Mouse (Mus musculus): ENCODE data around the gene Dpep1. TPM values are rescaled to one million over a fixed set of nuclear protein-coding genes. Genes with fewer than 3 reads are reported as not detected.

Dpep1 gene
- polyA plus RNA-seq, 2 experiments: 3.9 to 5.1 TPM

GRCm38 (mm10) chr8:123233300-123233699 is 47.3 kb downstream of the Dpep1 start:
- Histone ChIP-seq H3K9ac (ENCODE audit: low read depth, low read length, severe bottlenecking) (no peak overlapping the region), H3K4me1 (ENCODE audit: control insufficient read depth, insufficient read depth, low read length) (0 out of 2 replicates have a peak, but pooled peaks cover 8% of the 10 kb centered on the region), H3K9me3 (ENCODE audit: control insufficient read depth, low read length) (no peaks in the 10 kb centered on the region), H3K27me3 (ENCODE audit: control insufficient read depth, insufficient read depth, low read length) (peaks cover 16% of the 10 kb centered on the region), H3K4me2 (replicated peaks; ENCODE audit: low read depth, low read length, severe bottlenecking) (no peak overlapping the region), H3K27ac (replicated peaks; ENCODE audit: low read depth, low read length) (no peak overlapping the region), H3K36me3 (ENCODE audit: control insufficient read depth, insufficient read depth, low read length) (peaks cover 10% of the 10 kb centered on the region), H3K4me3 (replicated peaks; ENCODE audit: low read length) (no peak overlapping the region)
- TF ChIP-seq POLR2A (IDR thresholded peaks at IDR 0.05; ENCODE audit: borderline replicate concordance, extremely low read depth, insufficient read depth, insufficient read length): no peak
- DNase-seq (ENCODE audit: low spot score): no peak
- ATAC-seq (ENCODE audit: low FRiP score, low read depth): no peak
- 51% methylated on average over 13 of the region's 13 CpGs for WGBS

- peaks cover 16% of the 10 kb centered on the region for H3K27me3 ChIP-seq (ENCODE audit: control insufficient read depth, insufficient read depth, low read length)
- no peak overlapping the region for H3K9ac ChIP-seq (ENCODE audit: low read depth, low read length, severe bottlenecking)
- H3K9me3 ChIP-seq (ENCODE audit: control insufficient read depth, low read length): no peaks in the 10 kb centered on the region
- no peak for DNase-seq (ENCODE audit: low spot score)
- H3K4me2 ChIP-seq (replicated peaks; ENCODE audit: low read depth, low read length, severe bottlenecking): no peak overlapping the region
- no peak overlapping the region for H3K4me3 ChIP-seq (replicated peaks; ENCODE audit: low read length)
- 79% methylated on average over 11 of the region's 11 CpGs for WGBS
- TF ChIP-seq POLR2A (IDR thresholded peaks at IDR 0.05; ENCODE audit: borderline replicate concordance, extremely low read depth, insufficient read depth, insufficient read length): no peak
- H3K27ac ChIP-seq (replicated peaks; ENCODE audit: low read depth, low read length): no peak overlapping the region
- no peak for ATAC-seq (ENCODE audit: low FRiP score, low read depth)
- H3K4me1 ChIP-seq (ENCODE audit: control insufficient read depth, insufficient read depth, low read length): 0 out of 2 replicates have a peak, but pooled peaks cover 8% of the 10 kb centered on the region
- H3K36me3 ChIP-seq (ENCODE audit: control insufficient read depth, insufficient read depth, low read length): peaks cover 7% of the 10 kb centered on the region; the same call in 1 of the 2 replicates
Measured at GRCm38 (mm10) chr8:123233760-123234159, 47.7 kb downstream of the Dpep1 start.

GRCm38 (mm10) chr8:123234918-123235519 is 49.0 kb downstream of the Dpep1 start:
- ATAC-seq (ENCODE audit: low FRiP score, low read depth) (no peak), DNase-seq (ENCODE audit: low spot score) (peak; percentile 29)
- no peaks in the 10 kb centered on the region for H3K36me3 ChIP-seq (ENCODE audit: control insufficient read depth, insufficient read depth, low read length)
- H3K9me3 ChIP-seq (ENCODE audit: control insufficient read depth, low read length): no peaks in the 10 kb centered on the region
- H3K4me1 ChIP-seq (ENCODE audit: control insufficient read depth, insufficient read depth, low read length): 0 out of 2 replicates have a peak, but pooled peaks cover 8% of the 10 kb centered on the region
- peaks cover 16% of the 10 kb centered on the region for H3K27me3 ChIP-seq (ENCODE audit: control insufficient read depth, insufficient read depth, low read length)
- 34% methylated on average over 13 of the region's 13 CpGs for WGBS
- no peak for TF ChIP-seq POLR2A (IDR thresholded peaks at IDR 0.05; ENCODE audit: borderline replicate concordance, extremely low read depth, insufficient read depth, insufficient read length)
- peak overlapping the region; percentile 28 for H3K9ac ChIP-seq (ENCODE audit: low read depth, low read length, severe bottlenecking)
- H3K4me3 ChIP-seq (replicated peaks; ENCODE audit: low read length): peak overlapping the region; percentile 40
- peak overlapping the region; percentile 63 for H3K4me2 ChIP-seq (replicated peaks; ENCODE audit: low read depth, low read length, severe bottlenecking)
- H3K27ac ChIP-seq (replicated peaks; ENCODE audit: low read depth, low read length): no peak overlapping the region

GRCm38 (mm10) chr8:123235520-123236497 is 49.8 kb downstream of the Dpep1 start, which contains the start of gene Spata2l:
Gene Spata2l, minus strand, starts transcription at chr8:123236233.
- H3K27ac ChIP-seq (replicated peaks; ENCODE audit: low read depth, low read length): no peak within 1 kb of the TSS
- peak within 1 kb of the TSS; percentile 63 for H3K4me2 ChIP-seq (replicated peaks; ENCODE audit: low read depth, low read length, severe bottlenecking)
- ATAC-seq (ENCODE audit: low FRiP score, low read depth) (peak; percentile 90), DNase-seq (ENCODE audit: low spot score) (peak; percentile 85)
- WGBS: 2% methylated on average over 54 of the region's 57 CpGs
- peak within 1 kb of the TSS; percentile 28 for H3K9ac ChIP-seq (ENCODE audit: low read depth, low read length, severe bottlenecking)
- TF ChIP-seq POLR2A (IDR thresholded peaks at IDR 0.05; ENCODE audit: borderline replicate concordance, extremely low read depth, insufficient read depth, insufficient read length): no peak
- H3K4me1 ChIP-seq (ENCODE audit: control insufficient read depth, insufficient read depth, low read length): 0 out of 2 replicates have a peak, but pooled peaks cover 8% of the 10 kb centered on the region
- H3K4me3 ChIP-seq (replicated peaks; ENCODE audit: low read length): peak within 1 kb of the TSS; percentile 40
- H3K27me3 ChIP-seq (ENCODE audit: control insufficient read depth, insufficient read depth, low read length): peaks cover 16% of the 10 kb centered on the region
- no peaks in the 10 kb centered on the region for H3K36me3 ChIP-seq (ENCODE audit: control insufficient read depth, insufficient read depth, low read length)
- H3K9me3 ChIP-seq (ENCODE audit: control insufficient read depth, low read length): no peaks in the 10 kb centered on the region

GRCm38 (mm10) chr8:123239398-123239797 is 53.4 kb downstream of the Dpep1 start:
- H3K4me3 ChIP-seq (replicated peaks; ENCODE audit: low read length): no peak overlapping the region
- WGBS: 88% methylated on average over 10 of the region's 10 CpGs
- peaks cover 27% of the 10 kb centered on the region for H3K36me3 ChIP-seq (ENCODE audit: control insufficient read depth, insufficient read depth, low read length)
- H3K9ac ChIP-seq (ENCODE audit: low read depth, low read length, severe bottlenecking): no peak overlapping the region
- no peaks in the 10 kb centered on the region for H3K9me3 ChIP-seq (ENCODE audit: control insufficient read depth, low read length)
- no peak overlapping the region for H3K27ac ChIP-seq (replicated peaks; ENCODE audit: low read depth, low read length)
- H3K4me2 ChIP-seq (replicated peaks; ENCODE audit: low read depth, low read length, severe bottlenecking): no peak overlapping the region
- no peak for ATAC-seq (ENCODE audit: low FRiP score, low read depth)
- peaks cover 16% of the 10 kb centered on the region for H3K27me3 ChIP-seq (ENCODE audit: control insufficient read depth, insufficient read depth, low read length)
- no peak for DNase-seq (ENCODE audit: low spot score)
- H3K4me1 ChIP-seq (ENCODE audit: control insufficient read depth, insufficient read depth, low read length): 0 out of 2 replicates have a peak, but pooled peaks cover 8% of the 10 kb centered on the region
- TF ChIP-seq POLR2A (IDR thresholded peaks at IDR 0.05; ENCODE audit: borderline replicate concordance, extremely low read depth, insufficient read depth, insufficient read length): no peak

All from limb, embryonic 14.5 days (tissue).